ENCODE assay signal across 7 mouse cellular contexts in the genomic region with DNA sequence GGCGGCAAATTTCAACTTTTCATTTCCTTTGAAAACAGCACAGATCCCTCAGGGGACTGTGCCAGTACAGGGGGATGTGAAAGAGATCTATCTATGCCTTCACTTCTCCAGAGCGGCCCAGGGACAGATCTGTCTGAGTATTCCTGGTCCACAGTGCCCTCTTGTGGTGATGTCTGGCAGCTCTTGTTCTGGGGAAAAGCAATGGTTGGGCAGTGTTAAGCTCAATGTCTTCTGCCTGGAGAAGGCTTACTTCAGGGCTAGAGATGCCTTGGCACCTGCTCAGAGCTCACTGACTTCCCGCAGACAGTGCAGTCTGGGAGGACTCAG. TPM values are rescaled to one million over a fixed set of nuclear protein-coding genes. Genes with fewer than 3 reads are reported as not detected.
DNase-seq lines count a peak whose midpoint lies in the region; ATAC-seq lines count a peak whose summit lies in the region.

No protein-coding gene starts in this region.

- peak; percentile 87 for DNase-seq in adrenal gland, adult 18-20 months (ENCODE audit: low spot score in 2 of 2)
- peak; percentile 90 for DNase-seq in embryo, embryonic 11 days
- DNase-seq in gastrocnemius, postnatal 36 days = peak; percentile 79 to 84
- peak; percentile 83 to 89 for DNase-seq in left cerebral cortex, postnatal 36 days (ENCODE audit: low spot score in 2 of 2)
- DNase-seq in midbrain, embryonic 11.5 days (ENCODE audit: low spot score, missing footprints) = peak; percentile 97
- peak; percentile 79 for DNase-seq in skeletal muscle tissue, adult 2 months (ENCODE audit: low read depth, low spot score)

- H3K27ac ChIP-seq in intestine, embryonic 16.5 days (ENCODE audit: low read length) = no peak overlapping the region
- H3K27ac ChIP-seq in midbrain, embryonic 11.5 days (ENCODE audit: low read depth, low read length) = no peak overlapping the region

- no peaks in the 10 kb centered on the region for H3K4me1 ChIP-seq in intestine, embryonic 16.5 days (ENCODE audit: control insufficient read depth, insufficient read depth, low read length)
- no peaks in the 10 kb centered on the region for H3K4me1 ChIP-seq in midbrain, embryonic 11.5 days (ENCODE audit: control insufficient read depth, insufficient read depth, low read length)

- peak; percentile 89 for ATAC-seq in intestine, embryonic 16.5 days
- ATAC-seq in midbrain, embryonic 11.5 days (ENCODE audit: low FRiP score) = peak; percentile 65

- intact Hi-C loops in gastrocnemius, postnatal 36 days (cut with DNase I) = loop anchor here (1.0 to 5.0 kb wide), 2 partner anchors 81 to 535 kb away; no protein-coding TSS in a partner anchor
- intact Hi-C loops in left cerebral cortex, postnatal 36 days (cut with DNase I) = loop anchor here (2.0 kb wide), 1 partner anchor 81 kb away; no protein-coding TSS in a partner anchor

- no peak overlapping the region for H3K4me3 ChIP-seq in intestine, embryonic 16.5 days (ENCODE audit: low read length)
- H3K4me3 ChIP-seq in midbrain, embryonic 11.5 days (ENCODE audit: low read depth, low read length) = no peak overlapping the region

- H3K9me3 ChIP-seq in intestine, embryonic 16.5 days (ENCODE audit: control insufficient read depth, low read length) = no peaks in the 10 kb centered on the region
- H3K9me3 ChIP-seq in midbrain, embryonic 11.5 days (ENCODE audit: control insufficient read depth, low read length) = no peaks in the 10 kb centered on the region

- no peak overlapping the region for H3K9ac ChIP-seq in intestine, embryonic 16.5 days (ENCODE audit: low read depth, low read length)
- H3K9ac ChIP-seq in midbrain, embryonic 11.5 days (ENCODE audit: low read length) = no peak overlapping the region

- no peaks in the 10 kb centered on the region for H3K36me3 ChIP-seq in intestine, embryonic 16.5 days (ENCODE audit: control insufficient read depth, insufficient read depth, low read length)
- H3K36me3 ChIP-seq in midbrain, embryonic 11.5 days (ENCODE audit: control insufficient read depth, insufficient read depth, low read length) = peaks cover 4% of the 10 kb centered on the region; the same call in 1 of the 2 replicates

- no peaks in the 10 kb centered on the region for H3K27me3 ChIP-seq in intestine, embryonic 16.5 days (replicated peaks; ENCODE audit: control insufficient read depth, insufficient read depth, low read length)
- no peaks in the 10 kb centered on the region for H3K27me3 ChIP-seq in midbrain, embryonic 11.5 days (ENCODE audit: control insufficient read depth, insufficient read depth, low read length)

- H3K4me2 ChIP-seq in intestine, embryonic 16.5 days (ENCODE audit: low read depth, low read length) = no peak overlapping the region
- H3K4me2 ChIP-seq in midbrain, embryonic 11.5 days = no peak overlapping the region

- WGBS in intestine, embryonic 16.5 days = 3% methylated on average over 3 of the region's 3 CpGs
- 9% methylated on average over 3 of the region's 3 CpGs for WGBS in midbrain, embryonic 11.5 days

RNA-seq across cellular contexts. Expression of a gene that starts 17.8 kb away (rescaled TPM):
- 10 to 100 TPM; 20.8 to 35.3 TPM for total RNA-seq in adrenal gland, adult 18-20 months (2021)
- 1 to 10 TPM; 3.8 to 4.3 TPM for total RNA-seq in gastrocnemius, postnatal 36 days (2021)
- 13.3 and 14.7 TPM in 2 replicates for polyA plus RNA-seq in intestine, embryonic 16.5 days (2015; fragmentation: Nextera tagmentation; extraction: Ambion mirVana)
- 10 to 100 TPM; 12.6 to 12.9 TPM for total RNA-seq in left cerebral cortex, postnatal 36 days (2021)
- 11.0 and 12.3 TPM in 2 replicates for polyA plus RNA-seq in midbrain, embryonic 11.5 days (2014; fragmentation: Nextera tagmentation; extraction: Ambion mirVana)

RNA-seq across cellular contexts. Expression of a gene that starts 42.7 kb away (rescaled TPM):
- 10 to 100 TPM; 25.9 to 27.6 TPM for total RNA-seq in adrenal gland, adult 18-20 months (2021)
- 1 to 10 TPM; 5.9 to 8.5 TPM for total RNA-seq in gastrocnemius, postnatal 36 days (2021)
- 9.7 and 11.1 TPM in 2 replicates for polyA plus RNA-seq in intestine, embryonic 16.5 days (2015; fragmentation: Nextera tagmentation; extraction: Ambion mirVana)
- 10 to 100 TPM; 33.3 to 35.2 TPM for total RNA-seq in left cerebral cortex, postnatal 36 days (2021)
- 22.0 and 24.5 TPM in 2 replicates for polyA plus RNA-seq in midbrain, embryonic 11.5 days (2014; fragmentation: Nextera tagmentation; extraction: Ambion mirVana)

RNA-seq across cellular contexts. Expression of a gene that starts 45.9 kb away (rescaled TPM):
- 100 to 1,000 TPM; 123 to 353 TPM for total RNA-seq in adrenal gland, adult 18-20 months (2021)
- total RNA-seq in gastrocnemius, postnatal 36 days (2021) = 10 to 100 TPM in 1 of 2 experiments, 1 to 10 TPM in 1; 6.6 to 11.7 TPM
- polyA plus RNA-seq in intestine, embryonic 16.5 days (2015; fragmentation: Nextera tagmentation; extraction: Ambion mirVana) = 52.1 and 56.5 TPM in 2 replicates
- total RNA-seq in left cerebral cortex, postnatal 36 days (2021) = 10 to 100 TPM in 1 of 2 experiments, 1 to 10 TPM in 1; 9.8 to 15.4 TPM
- polyA plus RNA-seq in midbrain, embryonic 11.5 days (2014; fragmentation: Nextera tagmentation; extraction: Ambion mirVana) = 17.6 and 20.1 TPM in 2 replicates

Comparison
In these comparisons a context has a peak if more than half of its experiments do, and no peak if none do; other contexts are left out.
1. RNA of a gene that starts 45.9 kb away (total RNA-seq): 123 to 353 TPM in adrenal gland, adult 18-20 months; 9.8 to 15.4 TPM in left cerebral cortex, postnatal 36 days and 6.6 to 11.7 TPM in gastrocnemius, postnatal 36 days; every median in the first group is over 4 times any median in the second.
2. Peak in every context shown above with its lines, with median percentiles within 50 percentile points of each other: DNase-seq.